Mouse (Mus musculus) liver, adult 2 months (tissue): ENCODE data around the gene Kcnq5.

Experiments used
- CTCF ChIP-seq: fragments of 200-500 bp; IDR thresholded peaks from 2 replicates; pipeline ENCODE4 v1.5.1; 2011; ENCODE audit warnings: low read depth, low read length, control low read depth
- POLR2A ChIP-seq: fragments of 200-500 bp; IDR thresholded peaks from 2 replicates; pipeline ENCODE4 v1.6.1; 2011; ENCODE audit warnings: low read length, control low read depth; ENCODE audit not compliant: insufficient read depth; ENCODE audit errors: extremely low read depth

DNA sequence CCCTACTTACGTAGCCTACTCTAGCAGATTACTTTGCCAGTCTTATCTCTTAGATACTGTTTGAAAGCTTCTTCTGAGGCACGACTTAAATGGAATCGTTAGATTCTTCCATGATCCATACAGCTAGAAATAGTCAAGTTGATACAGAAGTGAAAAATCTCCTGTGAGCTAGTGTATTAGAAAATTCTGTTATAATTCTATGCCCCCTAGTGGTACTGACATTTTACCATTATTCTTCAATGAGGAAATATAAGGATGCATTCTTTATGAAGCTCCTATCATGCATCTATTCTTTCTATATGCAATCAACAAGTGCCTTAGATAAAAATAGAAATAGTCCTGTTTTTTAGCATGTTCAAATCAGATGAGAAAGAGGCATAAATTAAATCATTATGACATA lies 5.4 kb upstream of the Kcnq5 start:
- TF ChIP-seq CTCF (no peak), POLR2A (no peak)
